Mouse (Mus musculus) midbrain, embryonic 13.5 days (tissue): ENCODE results near the gene Bhlha15. TPM values are rescaled to one million over a fixed set of nuclear protein-coding genes. Genes with fewer than 3 reads are reported as not detected.

Source experiments
- ATAC-seq: fragments of 200-750 bp; cut with Nextera tagmentation; 2 replicates; pipeline ENCODE4 v1.8.0; 2017; ENCODE audit warnings: mild to moderate bottlenecking, moderate TSS enrichment, moderate library complexity
- H3K27ac ChIP-seq: fragments of 300-500 bp; sonication (generic); 2 replicates; pipeline ENCODE4 v1.5.1; 2015; ENCODE audit warnings: inconsistent platforms, mild to moderate bottlenecking, moderate library complexity
- H3K27me3 ChIP-seq: fragments of 300-500 bp; sonication (generic); 2 replicates; pipeline ENCODE4 v1.6.1; 2015; ENCODE audit warnings: mild to moderate bottlenecking, inconsistent platforms
- H3K36me3 ChIP-seq: fragments of 300-500 bp; sonication (generic); 2 replicates; pipeline ENCODE4 v1.6.1; 2015; ENCODE audit warnings: mild to moderate bottlenecking, inconsistent platforms
- H3K4me1 ChIP-seq: fragments of 300-500 bp; sonication (generic); replicated peaks from 2 replicates; pipeline ENCODE4 v1.6.1; 2015; ENCODE audit warnings: inconsistent platforms
- H3K4me2 ChIP-seq: fragments of 300-500 bp; sonication (generic); replicated peaks from 2 replicates; pipeline ENCODE4 v1.6.1; 2015; ENCODE audit warnings: moderate library complexity, mild to moderate bottlenecking, inconsistent platforms
- H3K4me3 ChIP-seq: fragments of 300-500 bp; sonication (generic); replicated peaks from 2 replicates; pipeline ENCODE4 v1.5.1; 2015; ENCODE audit warnings: mild to moderate bottlenecking, inconsistent platforms
- H3K9ac ChIP-seq: fragments of 300-500 bp; sonication (generic); replicated peaks from 2 replicates; pipeline ENCODE4 v1.6.1; 2015; ENCODE audit warnings: mild to moderate bottlenecking, inconsistent platforms
- H3K9me3 ChIP-seq: fragments of 300-500 bp; sonication (generic); 2 replicates; pipeline ENCODE4 v1.6.1; 2016; ENCODE audit warnings: mild to moderate bottlenecking, inconsistent platforms
- WGBS: fragments of 180-500 bp; shearing (Covaris S2); methylation state at CpG from one replicate; pipeline ENCODE4 v1.1.7; 2015; 5-methylcytosine and 5-hydroxymethylcytosine counted together
- polyA plus RNA-seq: library from polyadenylated mRNA; unstranded; fragments of >200 nt; fragmentation: Nextera tagmentation; extraction: Ambion mirVana; gene quantifications from 2 replicates; pipeline ENCODE4 v1.2.1, GENCODE M21; 2015

The Bhlha15 gene
- polyA plus RNA-seq, 1 experiment from 2014 or later: 0.13 TPM

GRCm38 (mm10) chr5:144169275-144169975, 20.7 kb upstream of the Bhlha15 start:
- peaks cover 77% of the 10 kb centered on the region for H3K36me3 ChIP-seq
- H3K27me3 ChIP-seq: no peaks in the 10 kb centered on the region
- H3K9ac ChIP-seq: no peak overlapping the region
- no peak overlapping the region for H3K4me3 ChIP-seq
- H3K9me3 ChIP-seq: no peaks in the 10 kb centered on the region
- H3K4me2 ChIP-seq: no peak overlapping the region
- no peaks in the 10 kb centered on the region for H3K4me1 ChIP-seq
- no peak overlapping the region for H3K27ac ChIP-seq
- 92% methylated on average over 8 of the region's 8 CpGs for WGBS
- no peak for ATAC-seq

- no peak overlapping the region for H3K4me3 ChIP-seq
- no peak overlapping the region for H3K4me2 ChIP-seq
- 97% methylated on average over 18 of the region's 18 CpGs for WGBS
- H3K9me3 ChIP-seq: no peaks in the 10 kb centered on the region
- no peak overlapping the region for H3K9ac ChIP-seq
- no peaks in the 10 kb centered on the region for H3K27me3 ChIP-seq
- peaks cover 91% of the 10 kb centered on the region for H3K36me3 ChIP-seq
- ATAC-seq: no peak
- H3K27ac ChIP-seq: no peak overlapping the region
- H3K4me1 ChIP-seq: no peaks in the 10 kb centered on the region
Measured at GRCm38 (mm10) chr5:144173648-144174047, 16.4 kb upstream of the Bhlha15 start.

- peaks cover 74% of the 10 kb centered on the region for H3K36me3 ChIP-seq
- H3K4me1 ChIP-seq: no peaks in the 10 kb centered on the region
- no peak overlapping the region for H3K4me3 ChIP-seq
- no peaks in the 10 kb centered on the region for H3K9me3 ChIP-seq
- WGBS: 62% methylated on average over 6 of the region's 6 CpGs
- no peak overlapping the region for H3K4me2 ChIP-seq
- no peak overlapping the region for H3K9ac ChIP-seq
- H3K27me3 ChIP-seq: no peaks in the 10 kb centered on the region
- no peak overlapping the region for H3K27ac ChIP-seq
- no peak for ATAC-seq
Measured at GRCm38 (mm10) chr5:144178216-144178615, 11.9 kb upstream of the Bhlha15 start.

GRCm38 (mm10) chr5:144181249-144181648, 8.8 kb upstream of the Bhlha15 start:
- Histone ChIP-seq H3K4me1 (no peaks in the 10 kb centered on the region), H3K9me3 (no peaks in the 10 kb centered on the region), H3K27ac (no peak overlapping the region), H3K27me3 (no peaks in the 10 kb centered on the region), H3K36me3 (peaks cover 71% of the 10 kb centered on the region), H3K9ac (no peak overlapping the region), H3K4me3 (no peak overlapping the region), H3K4me2 (no peak overlapping the region)
- WGBS: 97% methylated on average over 7 of the region's 7 CpGs
- no peak for ATAC-seq

- 88% methylated on average over 20 of the region's 20 CpGs for WGBS
- no peak for ATAC-seq
- H3K27ac ChIP-seq: no peak overlapping the region
- no peak overlapping the region for H3K9ac ChIP-seq
- peaks cover 65% of the 10 kb centered on the region for H3K36me3 ChIP-seq
- H3K4me2 ChIP-seq: no peak overlapping the region
- H3K4me1 ChIP-seq: no peaks in the 10 kb centered on the region
- H3K27me3 ChIP-seq: no peaks in the 10 kb centered on the region
- H3K4me3 ChIP-seq: no peak overlapping the region
- H3K9me3 ChIP-seq: no peaks in the 10 kb centered on the region
Measured at GRCm38 (mm10) chr5:144182542-144183247, 7.4 kb upstream of the Bhlha15 start.

- ATAC-seq: no peak
- Histone ChIP-seq H3K9me3 (no peaks in the 10 kb centered on the region), H3K27me3 (no peaks in the 10 kb centered on the region), H3K27ac (no peak overlapping the region), H3K4me1 (no peaks in the 10 kb centered on the region), H3K4me3 (no peak overlapping the region), H3K36me3 (peaks cover 60% of the 10 kb centered on the region), H3K4me2 (no peak overlapping the region), H3K9ac (no peak overlapping the region)
- 91% methylated on average over 8 of the region's 8 CpGs for WGBS
Measured at GRCm38 (mm10) chr5:144183248-144183559, 6.9 kb upstream of the Bhlha15 start.

- Histone ChIP-seq H3K4me3 (no peak overlapping the region), H3K9ac (no peak overlapping the region), H3K36me3 (peaks cover 55% of the 10 kb centered on the region), H3K4me2 (no peak overlapping the region), H3K27ac (no peak overlapping the region), H3K9me3 (no peaks in the 10 kb centered on the region), H3K27me3 (no peaks in the 10 kb centered on the region), H3K4me1 (no peaks in the 10 kb centered on the region)
- WGBS: 85% methylated on average over 7 of the region's 7 CpGs
- no peak for ATAC-seq
Measured at GRCm38 (mm10) chr5:144183647-144184335, 6.3 kb upstream of the Bhlha15 start.

- 94% methylated on average over 21 of the region's 21 CpGs for WGBS
- Histone ChIP-seq H3K36me3 (peaks cover 49% of the 10 kb centered on the region), H3K27ac (no peak overlapping the region)
Measured at GRCm38 (mm10) chr5:144184350-144185045, 5.6 kb upstream of the Bhlha15 start.

GRCm38 (mm10) chr5:144188422-144188821, 1.7 kb upstream of the Bhlha15 start:
- no peak for ATAC-seq
- H3K4me1 ChIP-seq: peaks cover 18% of the 10 kb centered on the region
- no peak overlapping the region for H3K9ac ChIP-seq
- no peak overlapping the region for H3K4me2 ChIP-seq
- no peaks in the 10 kb centered on the region for H3K9me3 ChIP-seq
- H3K36me3 ChIP-seq: peaks cover 33% of the 10 kb centered on the region
- no peak overlapping the region for H3K4me3 ChIP-seq
- no peak overlapping the region for H3K27ac ChIP-seq
- no peaks in the 10 kb centered on the region for H3K27me3 ChIP-seq
- 77% methylated on average over 6 of the region's 6 CpGs for WGBS

More at GRCm38 (mm10) chr5:144184350-144185045, 5.6 kb upstream of the Bhlha15 start:
- no peaks in the 10 kb centered on the region for H3K9me3 ChIP-seq
- H3K4me1 ChIP-seq: no peaks in the 10 kb centered on the region
- H3K4me3 ChIP-seq: no peak overlapping the region
- no peaks in the 10 kb centered on the region for H3K27me3 ChIP-seq
- H3K4me2 ChIP-seq: no peak overlapping the region
- H3K9ac ChIP-seq: no peak overlapping the region
- no peak for ATAC-seq

- no peak for ATAC-seq
- Histone ChIP-seq H3K27ac (no peak overlapping the region), H3K4me1 (peaks cover 18% of the 10 kb centered on the region), H3K4me3 (no peak overlapping the region), H3K9ac (no peak overlapping the region), H3K36me3 (peaks cover 25% of the 10 kb centered on the region), H3K4me2 (no peak overlapping the region), H3K27me3 (no peaks in the 10 kb centered on the region), H3K9me3 (no peaks in the 10 kb centered on the region)
- WGBS: 80% methylated on average over 7 of the region's 7 CpGs
Measured at GRCm38 (mm10) chr5:144189327-144189726, 759 bp upstream of the Bhlha15 start.

- no peak overlapping the region for H3K4me2 ChIP-seq
- H3K4me1 ChIP-seq: peaks cover 18% of the 10 kb centered on the region
- H3K36me3 ChIP-seq: peaks cover 8% of the 10 kb centered on the region
- no peaks in the 10 kb centered on the region for H3K27me3 ChIP-seq
- H3K9me3 ChIP-seq: no peaks in the 10 kb centered on the region
- H3K4me3 ChIP-seq: no peak overlapping the region
- WGBS: 48% methylated on average over 23 of the region's 23 CpGs
- H3K27ac ChIP-seq: no peak overlapping the region
- no peak for ATAC-seq
- H3K9ac ChIP-seq: 0 out of 2 replicates have a peak overlapping the region, but pooled peaks have one; percentile 33
Measured at GRCm38 (mm10) chr5:144191026-144191425, 940 bp downstream of the Bhlha15 start.

- 90% methylated on average over 6 of the region's 6 CpGs for WGBS
- no peak for ATAC-seq
- peaks cover 18% of the 10 kb centered on the region for H3K4me1 ChIP-seq
- no peaks in the 10 kb centered on the region for H3K27me3 ChIP-seq
- H3K4me2 ChIP-seq: no peak overlapping the region
- H3K4me3 ChIP-seq: no peak overlapping the region
- H3K9me3 ChIP-seq: no peaks in the 10 kb centered on the region
- H3K27ac ChIP-seq: no peak overlapping the region
- peaks cover 2% of the 10 kb centered on the region for H3K36me3 ChIP-seq
- no peak overlapping the region for H3K9ac ChIP-seq
Measured at GRCm38 (mm10) chr5:144192673-144193072, 2.6 kb downstream of the Bhlha15 start.
